Mouse (Mus musculus) embryo, embryonic 11.5 days (tissue): Measurements from ENCODE around the gene Lsm6.
"Not testable (repeated sequence)": the region's sequence is repeated elsewhere in the genome, so short reads cannot be mapped to it uniquely, and the experiment has no call there.

ENCODE experiments used
- DNase-seq: peaks from one replicate; pipeline ENCODE4 v3.0.0-alpha.2; 2012; ENCODE audit warnings: low read depth, low spot score

Gene Lsm6

DNA sequence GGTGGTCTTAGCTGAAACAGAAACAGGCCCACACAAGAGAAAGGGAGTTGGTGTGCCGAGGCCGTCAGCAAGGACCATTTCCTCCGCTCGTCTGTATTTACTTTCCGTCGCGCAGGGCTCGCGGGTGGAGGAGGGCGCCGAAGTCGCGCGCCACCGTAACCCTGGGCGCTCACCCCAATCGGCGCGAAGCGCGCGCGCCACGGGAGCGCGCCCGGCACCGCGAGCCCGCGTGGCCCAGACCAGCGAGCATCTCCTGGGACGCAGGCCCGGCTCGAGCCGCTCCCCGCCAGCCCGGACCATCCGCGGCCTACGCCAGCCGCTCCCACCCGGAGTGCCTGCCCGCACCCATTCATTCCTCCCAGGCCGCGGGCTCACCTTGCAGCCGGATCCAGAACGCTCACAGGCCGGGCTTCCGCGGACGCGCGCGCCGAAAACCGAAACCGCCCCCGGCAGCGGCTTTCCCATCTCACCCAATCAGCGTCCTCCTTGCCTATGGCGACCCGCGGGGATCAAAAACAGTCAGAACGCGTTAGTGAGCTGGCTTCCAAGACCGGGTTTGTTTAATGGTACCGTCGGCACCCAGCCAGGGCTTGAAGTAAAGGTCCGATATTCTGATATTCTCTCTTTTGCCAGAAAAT, at the start of gene Lsm6:
Gene Lsm6 (minus strand): TSS at position 468 of the 638 bp plus-strand sequence.
- DNase-seq: peak; percentile 96

DNA sequence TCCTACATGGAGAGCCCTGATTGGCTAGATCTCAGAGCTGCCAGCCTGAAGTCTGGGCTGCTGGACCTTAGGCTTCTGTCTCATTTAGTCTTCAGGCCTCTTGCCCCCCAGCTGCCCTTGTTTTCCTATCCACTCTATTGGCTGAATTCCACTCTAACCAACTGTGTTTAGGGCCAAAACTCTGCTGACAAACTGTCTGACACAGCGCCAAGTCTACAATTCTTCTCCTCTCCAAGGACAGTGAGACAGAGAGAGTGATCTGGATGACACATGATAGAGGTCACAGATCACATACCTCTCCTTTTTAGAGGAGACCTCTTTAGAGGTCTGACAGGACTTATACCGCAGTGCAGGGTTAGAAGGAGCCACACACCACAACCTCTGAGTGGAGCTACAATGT, 46.1 kb upstream of the Lsm6 start:
- no peak for DNase-seq

DNA sequence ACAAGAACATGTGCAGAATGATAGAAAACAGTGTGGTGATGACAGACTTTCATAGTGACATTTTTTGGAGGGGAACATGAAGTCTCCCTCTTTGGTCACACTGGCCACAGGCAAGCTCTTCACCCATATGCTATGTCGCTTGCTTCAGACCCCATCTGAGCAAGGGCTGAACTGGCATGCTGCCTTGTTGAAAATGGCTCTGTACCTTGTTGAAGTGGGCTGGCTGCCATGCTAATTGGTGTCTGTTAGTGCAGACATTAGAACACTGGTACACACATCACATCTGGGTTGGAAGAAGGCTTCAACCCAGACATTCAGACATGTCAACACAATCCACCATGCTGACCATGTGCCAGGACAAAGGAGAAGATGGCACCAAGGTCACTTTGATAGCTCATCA, 42.1 kb upstream of the Lsm6 start:
- no peak for DNase-seq

DNA sequence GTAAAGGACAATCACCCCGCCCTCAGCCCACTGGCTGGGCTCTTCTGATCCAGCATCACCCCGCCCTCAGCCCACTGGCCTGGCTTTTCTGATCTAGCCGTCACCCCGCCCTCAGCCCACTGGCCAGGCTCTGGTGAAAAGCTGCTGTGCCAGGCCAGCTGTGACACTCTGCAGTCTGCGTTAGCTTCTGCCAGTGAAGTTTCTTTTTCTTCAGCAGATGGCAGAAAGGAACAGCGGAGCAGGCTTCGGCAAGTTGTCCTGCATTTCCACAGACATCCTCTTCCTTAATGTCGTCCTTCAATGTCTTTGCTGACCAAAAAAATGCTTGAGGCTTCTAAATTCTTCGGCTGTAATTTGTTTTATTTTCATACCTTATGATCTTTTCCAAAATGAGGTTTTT, 41.1 kb upstream of the Lsm6 start:
- DNase-seq: no peak

DNA sequence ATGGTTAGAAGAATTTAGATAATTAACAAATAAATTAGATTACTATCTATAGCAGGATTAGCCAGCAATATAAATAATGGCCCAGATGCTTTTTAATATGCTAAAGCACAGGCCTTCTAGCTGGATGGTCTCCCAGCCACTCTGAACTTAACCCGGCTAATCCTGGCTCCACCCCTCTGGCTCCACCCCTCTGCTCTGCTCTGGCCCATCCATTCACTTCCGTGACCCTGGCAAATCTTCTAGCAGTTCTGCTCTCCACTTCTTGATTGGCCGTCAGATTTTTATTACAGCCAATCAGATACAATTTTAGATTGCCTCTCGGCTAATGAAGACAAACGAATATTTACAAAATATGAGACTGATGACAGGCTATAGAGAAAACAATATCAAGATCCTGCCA, 39.8 kb upstream of the Lsm6 start:
- DNase-seq: no peak

DNA sequence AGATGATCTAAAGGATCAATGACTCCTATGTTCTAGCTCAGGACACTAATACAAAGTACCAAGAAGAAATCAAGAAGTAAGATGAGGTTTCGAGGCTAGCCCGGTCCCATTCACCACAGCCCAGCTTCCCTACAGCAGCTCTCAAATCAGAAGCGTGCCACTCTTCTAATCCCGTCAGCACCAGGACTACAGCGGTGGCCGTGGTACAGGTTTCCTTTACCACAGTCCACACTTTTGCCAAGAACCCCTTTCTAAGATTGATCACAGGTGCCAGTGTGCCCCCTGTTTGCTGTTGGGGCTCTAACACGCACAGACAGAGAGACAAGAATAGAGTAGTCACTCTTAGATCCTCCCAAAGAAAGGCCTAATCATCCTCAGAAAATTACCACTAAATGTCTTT, 36.5 kb upstream of the Lsm6 start:
- DNase-seq: no peak

DNA sequence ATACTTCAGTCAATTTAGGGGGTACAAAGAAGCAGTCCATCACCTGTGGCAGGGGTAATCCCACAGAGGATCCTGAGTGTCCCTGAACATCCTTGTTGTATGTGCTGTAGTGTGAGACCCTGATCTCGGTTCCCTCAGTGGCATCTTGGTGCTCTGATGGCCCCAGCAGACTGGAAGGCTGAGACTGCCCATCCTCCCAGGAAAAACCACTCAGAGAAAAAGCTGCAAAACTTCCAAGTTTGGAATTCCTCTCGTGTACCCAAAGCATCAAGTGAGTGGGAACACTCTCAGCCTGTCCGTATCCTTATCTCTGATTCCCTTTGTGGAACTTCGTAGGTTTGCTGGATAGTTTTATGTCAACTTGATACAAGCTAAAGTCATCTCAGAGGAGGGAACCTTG, 31.3 kb upstream of the Lsm6 start:
- DNase-seq: no peak

DNA sequence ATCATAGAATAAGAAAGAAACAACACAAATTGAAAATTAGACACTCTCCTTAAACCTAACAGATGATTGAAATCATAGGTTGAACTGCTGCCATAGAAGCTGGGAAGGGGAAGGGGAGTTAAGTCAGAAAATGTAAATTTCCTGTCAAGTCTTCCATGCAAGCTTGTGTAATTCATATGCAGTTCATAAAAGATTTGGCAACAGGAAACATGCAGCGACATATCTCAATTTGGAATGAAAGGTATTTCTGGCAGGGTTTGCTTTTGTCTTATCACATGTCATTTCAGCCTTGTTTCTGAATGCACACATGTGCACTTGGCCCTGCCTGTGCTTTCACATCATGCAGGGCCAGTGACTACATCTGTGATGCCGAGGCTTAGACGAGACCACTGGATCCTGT, 26.3 kb upstream of the Lsm6 start:
- no peak for DNase-seq

DNA sequence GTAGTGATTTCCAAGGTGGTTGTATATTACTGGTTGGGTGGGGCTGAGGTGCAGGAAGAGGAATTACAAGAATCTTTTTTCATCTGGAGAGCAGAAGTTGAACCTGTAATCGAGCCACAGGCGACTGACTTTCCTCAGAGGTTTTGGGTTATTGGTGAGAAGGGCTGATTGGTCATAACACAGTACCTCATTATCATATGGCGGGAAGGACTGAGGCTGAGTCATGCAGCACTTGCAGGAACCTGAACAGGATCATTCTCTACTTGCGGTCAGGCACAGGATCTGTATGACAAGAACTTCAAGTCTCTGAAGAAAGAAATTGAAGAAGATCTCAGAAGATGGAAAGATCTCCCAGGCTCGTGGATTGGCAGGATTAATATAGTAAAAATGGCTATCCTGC, 23.6 kb upstream of the Lsm6 start:
- no peak for DNase-seq

DNA sequence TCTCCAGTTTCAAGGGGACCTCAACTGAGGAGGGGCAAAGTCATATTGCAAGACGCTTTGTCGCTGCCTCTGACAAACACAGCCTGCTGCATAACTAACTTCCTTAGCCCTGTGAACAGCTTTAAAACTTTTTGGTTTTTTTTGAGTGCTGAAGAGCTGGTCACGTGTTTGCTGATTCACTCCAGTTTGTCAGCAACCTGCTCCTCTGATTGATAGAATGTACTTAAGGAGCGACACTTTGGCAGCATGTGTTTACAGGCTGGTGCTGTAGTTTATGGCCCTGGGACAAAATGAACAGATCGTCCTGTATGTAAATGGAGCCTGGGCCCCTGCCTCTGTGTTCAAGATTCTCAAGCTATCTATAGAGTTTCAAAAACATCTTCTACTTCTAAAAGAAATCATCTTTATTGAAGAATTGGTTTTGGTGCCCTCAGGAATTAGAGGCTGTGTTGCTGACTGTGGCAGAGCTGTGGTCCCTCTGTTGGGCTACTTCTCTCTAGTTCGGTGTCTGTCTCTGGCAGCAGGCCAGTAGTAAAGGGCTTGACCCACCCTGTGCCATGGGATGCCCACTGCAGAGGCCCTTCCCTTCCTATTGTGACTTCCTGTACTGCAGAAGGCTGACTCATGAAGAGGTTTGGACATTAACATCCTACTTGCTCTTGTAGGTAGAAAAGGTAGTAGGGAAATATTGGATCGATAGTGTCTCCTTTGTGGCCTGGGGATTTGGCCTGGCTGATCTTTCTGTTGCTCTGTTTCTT, 17.9 kb upstream of the Lsm6 start:
- DNase-seq: no peak

DNA sequence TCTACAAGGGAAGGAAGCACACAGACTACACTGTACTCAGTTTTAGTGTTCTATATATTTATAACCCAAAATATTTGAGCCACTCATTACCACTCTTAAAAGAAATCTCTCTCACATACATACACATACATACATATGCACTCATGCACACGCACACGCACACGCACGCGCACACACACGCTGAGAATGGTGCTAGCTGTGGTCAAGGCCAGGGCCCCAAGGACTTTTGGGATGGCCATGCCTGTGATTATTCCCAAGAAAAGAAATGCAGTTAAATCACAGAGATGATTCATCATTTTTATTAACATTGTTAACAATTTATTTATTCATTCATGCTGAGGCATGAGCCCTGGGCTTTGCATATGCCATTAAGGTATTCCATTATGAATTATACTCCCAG, 15.2 kb upstream of the Lsm6 start:
- DNase-seq: no peak

DNA sequence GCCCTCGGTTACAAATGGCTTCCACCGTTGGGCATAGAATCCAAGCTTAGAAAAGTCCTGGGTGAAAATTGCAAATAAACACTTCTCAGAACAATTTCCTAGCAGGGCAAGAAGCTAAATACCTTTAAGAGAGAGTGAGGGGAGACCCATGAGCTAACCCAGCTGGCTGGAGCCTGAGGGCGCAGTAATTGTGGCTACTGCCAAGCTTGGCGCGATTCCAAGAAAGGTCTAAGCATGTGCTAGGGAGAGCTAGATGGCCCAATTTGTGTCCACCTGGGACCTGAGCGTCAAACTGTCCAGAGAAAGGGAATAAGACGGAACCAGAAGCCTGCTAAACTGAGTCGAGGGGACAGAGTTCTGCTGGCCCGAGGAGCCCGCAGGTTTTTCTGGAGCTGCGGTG, 7.5 kb upstream of the Lsm6 start:
- DNase-seq: no peak

DNA sequence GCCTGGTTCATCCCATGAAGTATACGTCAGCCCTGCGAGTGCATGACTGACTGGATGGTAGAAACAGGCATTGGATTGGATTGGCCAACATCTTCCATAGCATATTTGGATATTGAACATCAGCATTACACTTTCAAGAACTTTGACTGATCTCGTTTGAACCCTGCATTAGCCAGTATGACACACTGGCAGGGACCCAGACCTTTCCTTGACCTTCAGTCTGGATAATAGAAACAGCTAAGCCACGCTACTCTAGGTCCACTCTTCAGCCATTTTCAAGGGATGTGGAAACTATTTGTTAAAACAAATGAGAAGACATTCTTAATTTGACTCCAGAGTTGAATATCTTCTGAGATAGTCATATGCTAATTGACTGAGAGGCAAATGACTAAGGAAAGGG, 3.6 kb upstream of the Lsm6 start:
- DNase-seq: no peak

DNA sequence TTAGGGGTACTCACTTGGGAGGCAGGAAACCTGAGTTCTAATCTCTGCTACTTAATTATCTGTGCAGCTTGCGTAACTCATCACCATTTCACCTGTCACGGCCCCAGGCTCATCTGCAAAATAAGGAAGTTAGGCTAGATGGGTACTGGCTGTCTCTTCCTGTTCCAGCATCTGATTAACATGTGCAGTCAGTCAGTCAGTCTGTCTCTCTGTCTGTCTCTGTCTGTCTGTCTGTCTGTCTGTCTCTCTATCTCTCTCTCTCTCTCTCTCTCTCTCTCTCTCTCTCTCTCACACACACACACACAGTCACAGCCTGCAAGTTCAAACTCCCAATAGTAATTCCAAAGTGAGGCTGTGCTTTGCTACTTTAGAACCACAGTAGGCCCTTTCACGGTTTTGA, 967 bp downstream of the Lsm6 start:
- not testable (repeated sequence) for DNase-seq

DNA sequence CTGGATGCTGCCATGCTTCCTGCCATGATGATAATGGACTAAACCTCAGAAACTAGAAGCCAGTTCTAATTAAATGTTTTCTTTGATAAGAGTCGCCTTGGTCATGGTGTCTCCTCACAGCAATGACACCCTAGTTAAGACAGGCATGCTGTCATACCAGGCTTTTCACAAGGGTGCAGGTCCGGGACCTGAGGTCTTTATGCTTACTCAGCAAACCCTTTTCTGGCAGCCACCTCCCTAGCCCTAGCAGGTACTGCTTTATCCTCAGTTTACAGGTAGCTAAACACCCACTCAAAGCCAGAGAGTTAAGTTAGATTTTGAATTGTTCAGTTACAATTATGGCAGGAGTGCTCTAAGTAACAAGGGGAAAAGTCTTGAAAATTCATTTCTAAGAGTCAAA, 6.2 kb downstream of the Lsm6 start:
- no peak for DNase-seq

DNA sequence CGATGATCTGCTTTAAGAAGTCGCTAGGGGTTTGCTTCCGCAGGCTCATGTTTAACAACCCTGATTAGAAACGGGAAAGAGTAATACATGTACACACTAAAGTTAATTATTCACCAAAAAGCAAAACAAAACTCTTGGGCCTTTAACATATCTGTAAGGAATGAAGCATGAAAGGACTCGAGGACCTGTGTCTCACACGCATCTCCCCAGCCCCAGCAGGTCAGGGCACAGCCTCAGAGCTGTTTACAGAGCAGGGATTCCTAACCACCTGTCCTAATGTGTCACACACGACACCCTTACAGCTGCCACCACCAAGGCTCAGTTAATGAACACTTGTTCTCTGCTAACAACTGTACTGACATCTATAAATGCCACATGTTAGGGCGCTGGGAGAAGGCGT, 7.9 kb downstream of the Lsm6 start:
- no peak for DNase-seq

DNA sequence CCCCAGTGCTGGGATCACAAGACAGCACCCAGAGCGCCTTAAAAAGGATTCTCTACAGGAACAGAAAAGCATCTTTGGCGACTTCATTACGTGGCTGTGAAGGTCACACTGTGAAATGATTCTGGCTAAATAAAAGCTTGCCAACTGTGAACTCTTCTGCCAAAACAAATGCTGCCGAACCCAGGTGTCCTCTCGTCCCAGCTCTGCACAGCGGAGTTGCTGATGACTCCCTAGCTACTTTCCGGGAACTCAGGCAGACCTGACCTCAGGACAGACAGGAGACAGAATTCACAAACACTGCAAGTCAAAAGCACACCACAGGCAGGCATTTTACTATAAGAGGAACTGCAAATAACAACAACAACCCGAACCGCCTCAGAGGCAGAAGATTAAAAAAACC, 8.5 kb downstream of the Lsm6 start:
- DNase-seq: no peak

DNA sequence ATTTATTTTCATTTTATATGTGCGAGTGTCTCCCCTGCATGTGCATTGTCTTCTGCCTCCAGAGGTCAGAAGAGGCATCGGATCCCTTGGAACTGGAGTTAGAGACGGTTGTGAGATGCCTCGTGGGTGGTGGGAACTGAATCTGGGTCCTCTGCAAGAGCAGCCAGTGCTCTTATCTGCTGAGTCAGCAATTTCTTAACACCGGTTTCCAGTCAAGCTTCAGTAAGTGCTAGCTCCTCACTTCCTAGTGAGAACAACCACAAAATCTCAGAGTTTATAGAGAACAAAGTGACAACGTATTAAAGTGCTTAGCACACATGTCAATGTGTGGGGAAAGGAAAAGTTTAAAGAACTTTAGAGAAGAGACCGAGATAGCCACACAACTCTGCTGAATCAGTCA, 9.2 kb downstream of the Lsm6 start:
- no peak for DNase-seq

DNA sequence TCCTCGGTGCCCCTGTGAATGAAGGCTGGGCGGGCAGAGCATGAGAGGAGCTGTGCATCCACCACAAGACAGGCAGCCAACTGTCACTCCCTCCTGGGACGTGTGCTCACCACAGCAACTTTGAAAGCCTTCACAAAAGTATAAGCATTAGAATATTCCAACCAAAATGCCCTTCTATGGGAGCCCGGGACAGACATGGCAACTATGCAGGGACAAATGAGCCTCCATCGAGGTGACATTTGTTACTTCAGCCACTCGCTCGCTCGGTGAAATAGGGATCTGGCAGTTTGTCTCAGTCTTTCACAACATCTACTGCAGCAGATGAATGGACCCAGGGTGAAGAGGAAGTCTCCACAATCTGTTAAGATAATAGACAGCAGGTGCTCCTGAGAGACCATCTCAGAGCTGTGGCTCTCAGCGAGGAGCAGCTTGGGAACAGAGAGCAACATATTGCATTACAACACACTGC, 10.7 kb downstream of the Lsm6 start:
- DNase-seq: no peak

DNA sequence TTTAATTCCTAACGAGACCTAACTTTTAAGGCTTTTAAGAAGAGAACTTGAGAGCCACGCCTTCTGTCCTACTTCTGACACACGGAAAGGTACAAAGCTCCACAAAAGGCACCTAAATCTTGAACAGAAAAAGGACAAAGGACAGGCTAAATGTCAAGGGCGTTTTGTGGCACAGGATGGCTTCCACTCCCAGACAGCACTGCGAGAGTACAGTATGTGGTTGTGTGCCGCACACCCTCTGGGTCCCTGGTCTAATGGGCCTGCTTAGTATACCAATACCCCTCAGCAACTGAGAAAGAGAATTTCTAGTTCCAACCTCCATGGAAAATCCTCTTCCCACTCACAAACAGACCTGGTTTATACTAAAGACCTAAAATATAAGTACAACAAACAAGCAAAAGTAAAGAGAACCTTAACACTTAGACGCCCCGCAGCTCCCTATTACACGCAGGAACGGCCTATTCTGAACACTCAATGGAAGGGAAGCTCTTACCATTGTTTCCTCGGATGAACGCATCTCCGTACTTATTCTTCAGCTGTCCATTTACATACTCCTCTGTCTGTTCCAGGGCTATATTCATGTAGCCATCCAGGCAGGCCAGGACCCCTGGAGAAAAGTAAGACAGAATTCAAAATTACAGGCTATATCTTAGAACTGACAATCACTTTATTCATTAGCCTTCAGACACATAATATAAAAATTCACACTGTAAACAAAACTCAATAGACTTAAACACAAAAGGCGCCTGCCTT, 11.3 kb downstream of the Lsm6 start:
- DNase-seq: no peak

DNA sequence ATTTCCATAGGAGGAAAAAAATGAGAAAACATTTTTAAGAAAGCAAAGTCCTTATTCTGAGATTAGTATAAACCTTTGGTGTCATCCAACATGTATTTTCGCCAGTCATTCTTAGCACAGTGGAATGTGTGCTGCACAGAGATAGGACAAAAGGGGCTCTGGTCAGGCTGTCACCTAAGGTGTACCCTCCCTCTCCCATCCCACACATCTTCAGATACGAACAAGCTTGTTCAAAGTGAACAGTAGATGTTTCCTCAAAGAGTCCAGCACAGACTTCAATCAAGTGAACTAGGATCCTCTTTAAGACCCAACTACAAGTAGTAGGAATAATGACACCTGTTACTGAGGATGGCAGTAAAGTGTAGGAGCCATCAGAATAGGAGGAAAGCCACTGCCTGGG, 12.1 kb downstream of the Lsm6 start:
- no peak for DNase-seq

DNA sequence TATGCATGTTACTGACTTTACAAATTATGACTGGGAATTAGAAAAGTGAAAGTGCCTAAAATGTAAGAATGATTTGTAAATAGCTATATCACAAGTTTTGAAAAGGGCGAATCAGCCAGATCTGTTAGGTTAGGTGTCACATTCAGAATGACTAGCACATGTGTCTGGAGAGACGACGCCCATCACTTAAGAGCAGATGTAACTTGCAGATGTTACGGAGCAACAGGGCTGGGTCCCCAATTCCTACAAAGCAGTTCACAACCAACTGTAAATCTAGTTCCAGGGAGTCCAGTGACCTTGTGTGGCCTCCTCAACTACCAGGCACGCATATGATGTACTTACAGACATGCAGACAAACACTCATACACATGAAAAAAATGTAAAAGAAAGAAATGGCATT, 12.5 kb downstream of the Lsm6 start:
- no peak for DNase-seq

DNA sequence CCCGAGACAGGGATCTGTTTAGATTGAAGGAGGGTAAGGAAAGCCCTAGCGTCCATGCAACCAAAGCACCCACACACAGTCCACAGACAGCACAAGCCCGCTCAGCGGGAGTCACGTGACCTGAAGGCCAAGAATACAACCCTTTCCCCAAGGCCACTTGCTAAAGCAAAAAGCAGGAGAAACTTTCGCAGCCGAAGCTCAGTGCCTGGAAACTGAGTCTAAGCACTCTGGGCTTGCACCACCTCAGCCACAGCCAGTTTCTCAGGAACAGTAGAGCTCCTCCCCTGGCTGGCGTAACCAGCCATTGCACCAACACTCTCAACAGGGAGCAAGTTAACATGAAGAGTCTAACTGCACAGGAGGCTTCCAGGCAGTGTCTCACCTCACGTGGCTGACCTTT, 13.7 kb downstream of the Lsm6 start:
- DNase-seq: no peak
